Mouse (Mus musculus) heart, embryonic 13.5 days (tissue): ENCODE results near the gene Cmtm8. TPM values are rescaled to one million over a fixed set of nuclear protein-coding genes. Genes with fewer than 3 reads are reported as not detected.

Experiments
- ATAC-seq: fragments of 200-750 bp; cut with Nextera tagmentation; 2 replicates; pipeline ENCODE4 v1.8.0; 2017; ENCODE audit warnings: moderate TSS enrichment; ENCODE audit not compliant: insufficient number of reproducible peaks, low FRiP score, low TSS enrichment; ENCODE audit errors: extremely low read depth
- H3K27ac ChIP-seq: fragments of 300-500 bp; sonication (generic); replicated peaks from 2 replicates; pipeline ENCODE4 v1.5.1; 2015; ENCODE audit warnings: moderate library complexity, mild to moderate bottlenecking, inconsistent platforms
- H3K27me3 ChIP-seq: fragments of 300-500 bp; sonication (generic); replicated peaks from 2 replicates; pipeline ENCODE4 v1.6.1; 2015; ENCODE audit warnings: mild to moderate bottlenecking, inconsistent platforms
- H3K36me3 ChIP-seq: fragments of 300-500 bp; sonication (generic); 2 replicates; pipeline ENCODE4 v1.6.1; 2015; ENCODE audit warnings: mild to moderate bottlenecking, inconsistent platforms
- H3K4me1 ChIP-seq: fragments of 300-500 bp; sonication (generic); 2 replicates; pipeline ENCODE4 v1.6.1; 2015; ENCODE audit warnings: inconsistent platforms
- H3K4me2 ChIP-seq: fragments of 300-500 bp; sonication (generic); 2 replicates; pipeline ENCODE4 v1.6.1; 2015; ENCODE audit warnings: inconsistent platforms, mild to moderate bottlenecking, moderate library complexity
- H3K4me3 ChIP-seq: fragments of 300-500 bp; sonication (generic); 2 replicates; pipeline ENCODE4 v1.5.1; 2015; ENCODE audit warnings: moderate library complexity, mild to moderate bottlenecking, inconsistent platforms
- H3K9ac ChIP-seq: fragments of 300-500 bp; sonication (generic); 2 replicates; pipeline ENCODE4 v1.6.1; 2015; ENCODE audit warnings: inconsistent platforms, mild to moderate bottlenecking, moderate library complexity
- H3K9me3 ChIP-seq: fragments of 300-500 bp; sonication (generic); 2 replicates; pipeline ENCODE4 v1.6.1; 2016; ENCODE audit warnings: inconsistent platforms
- WGBS: fragments of 180-500 bp; shearing (Covaris S2); methylation state at CpG from one replicate; pipeline ENCODE4 v1.1.7; 2015; ENCODE audit warnings: mixed read lengths; 5-methylcytosine and 5-hydroxymethylcytosine counted together
- polyA plus RNA-seq: library from polyadenylated mRNA; unstranded; fragments of >200 nt; fragmentation: Nextera tagmentation; extraction: Ambion mirVana; gene quantifications from 2 replicates; pipeline ENCODE4 v1.2.1, GENCODE M21; 2015

Gene Cmtm8
- polyA plus RNA-seq, 1 experiment from 2014 or later = 14.3 TPM

DNA sequence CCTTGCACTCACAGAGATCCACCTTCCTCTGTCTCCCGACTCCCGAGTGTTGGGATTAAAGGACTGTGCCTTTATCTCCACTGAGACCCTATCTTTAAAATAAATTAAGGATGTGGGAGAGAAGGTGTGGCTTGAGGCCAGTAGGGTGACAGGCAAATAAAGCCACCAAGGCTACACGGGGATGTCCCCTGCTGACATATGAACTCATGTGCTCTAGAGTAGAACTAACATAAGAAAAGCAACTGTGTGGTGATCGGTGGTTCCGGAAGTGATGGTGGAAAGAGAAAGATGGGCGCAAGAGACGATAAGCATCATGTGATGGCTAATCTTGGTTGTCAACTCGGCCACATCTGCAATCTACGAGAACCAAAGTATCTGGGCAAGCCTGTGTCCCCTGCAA, 91.6 kb downstream of the Cmtm8 start:
- Histone ChIP-seq H3K36me3 (peaks cover 68% of the 10 kb centered on the region), H3K4me2 (peak overlapping the region; percentile 83), H3K9ac (peak overlapping the region; percentile 24; the same call in 1 of the 2 replicates), H3K9me3 (no peaks in the 10 kb centered on the region), H3K27me3 (no peaks in the 10 kb centered on the region), H3K4me1 (peaks cover 8% of the 10 kb centered on the region), H3K27ac (no peak overlapping the region), H3K4me3 (no peak overlapping the region; the same call in 1 of the 2 replicates)
- WGBS = 62% methylated on average over 9 of the region's 9 CpGs
- ATAC-seq = no peak

DNA sequence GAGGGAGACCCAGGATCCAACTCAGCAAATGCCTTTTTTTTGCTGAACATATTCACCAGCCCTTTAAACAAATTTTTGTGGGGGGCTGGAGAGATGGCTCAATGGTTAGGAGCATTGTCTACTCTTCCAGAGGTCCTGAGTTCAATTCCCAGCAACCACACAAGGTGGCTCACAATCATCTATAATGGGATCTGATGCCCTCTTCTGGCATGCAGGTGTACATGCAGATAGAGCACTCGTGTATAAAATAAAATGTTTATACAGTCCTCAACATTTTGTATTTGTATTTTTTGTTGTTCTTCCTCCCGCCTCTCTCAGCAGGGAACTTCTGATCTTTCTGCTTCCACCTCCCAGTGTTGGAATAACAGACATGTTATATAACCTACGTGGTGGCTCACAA, 92.4 kb downstream of the Cmtm8 start:
- 85% methylated on average over 3 of the region's 3 CpGs for WGBS

DNA sequence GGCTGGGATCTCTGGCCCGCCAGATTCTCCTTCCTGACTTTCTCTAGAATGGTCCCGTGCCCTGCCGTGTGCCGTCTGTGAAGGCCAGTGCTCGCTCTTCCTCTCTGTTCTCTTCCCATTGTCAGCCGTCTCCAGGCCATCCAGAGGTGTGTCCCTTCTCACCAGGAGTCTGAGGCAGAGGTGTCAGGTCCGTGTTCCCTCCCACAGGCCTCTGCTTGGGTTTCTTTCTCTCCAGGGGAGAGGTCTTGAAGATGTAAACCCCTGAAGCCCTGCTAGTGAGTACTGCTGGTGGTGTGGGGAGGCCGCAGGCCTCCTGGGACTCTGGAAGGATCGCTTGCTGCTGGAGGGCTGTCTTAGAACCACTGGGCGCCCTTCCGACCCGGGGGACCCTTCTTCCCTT, 96.5 kb downstream of the Cmtm8 start:
- peaks cover 14% of the 10 kb centered on the region for H3K4me1 ChIP-seq
- no peak overlapping the region for H3K4me2 ChIP-seq
- no peaks in the 10 kb centered on the region for H3K27me3 ChIP-seq
- no peaks in the 10 kb centered on the region for H3K9me3 ChIP-seq
- H3K36me3 ChIP-seq = peaks cover 58% of the 10 kb centered on the region
- no peak overlapping the region for H3K4me3 ChIP-seq
- no peak overlapping the region for H3K9ac ChIP-seq
- WGBS = 79% methylated on average over 12 of the region's 12 CpGs
- H3K27ac ChIP-seq = no peak overlapping the region
- no peak for ATAC-seq

More for the DNA sequence above, 92.4 kb downstream of the Cmtm8 start:
- Histone ChIP-seq H3K4me1 (peaks cover 8% of the 10 kb centered on the region), H3K27me3 (no peaks in the 10 kb centered on the region), H3K9me3 (no peaks in the 10 kb centered on the region), H3K9ac (no peak overlapping the region), H3K4me3 (no peak overlapping the region), H3K4me2 (no peak overlapping the region), H3K27ac (no peak overlapping the region), H3K36me3 (peaks cover 68% of the 10 kb centered on the region)
- no peak for ATAC-seq

DNA sequence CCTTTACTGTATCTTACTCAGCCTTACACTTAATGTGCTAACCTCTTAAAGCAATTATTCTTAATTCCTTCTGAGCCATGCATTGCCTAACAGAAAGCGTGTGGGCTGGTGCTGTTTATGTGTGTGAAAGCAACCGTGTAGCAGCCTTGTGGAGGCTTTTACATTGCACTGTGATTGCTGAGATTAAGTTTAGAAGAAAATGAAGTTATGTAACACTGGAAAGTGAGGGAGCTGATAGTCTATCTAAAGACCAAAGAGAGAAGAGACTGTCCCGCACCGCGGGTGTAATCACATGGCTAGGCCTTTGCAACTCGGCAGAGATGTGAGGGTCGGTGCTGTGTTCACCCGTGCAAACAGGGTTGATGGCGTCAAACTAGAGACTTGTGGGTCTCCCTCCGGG, 96.9 kb downstream of the Cmtm8 start:
- Histone ChIP-seq H3K36me3 (peaks cover 58% of the 10 kb centered on the region), H3K9me3 (no peaks in the 10 kb centered on the region), H3K27me3 (no peaks in the 10 kb centered on the region), H3K4me3 (no peak overlapping the region), H3K27ac (no peak overlapping the region), H3K4me1 (peaks cover 18% of the 10 kb centered on the region), H3K9ac (no peak overlapping the region), H3K4me2 (no peak overlapping the region)
- ATAC-seq = no peak
- WGBS = 69% methylated on average over 10 of the region's 10 CpGs

- Histone ChIP-seq H3K9me3 (no peaks in the 10 kb centered on the region), H3K9ac (no peak overlapping the region), H3K27me3 (no peaks in the 10 kb centered on the region), H3K4me1 (peaks cover 20% of the 10 kb centered on the region), H3K36me3 (peaks cover 55% of the 10 kb centered on the region), H3K4me3 (no peak overlapping the region), H3K4me2 (no peak overlapping the region), H3K27ac (no peak overlapping the region)
- 43% methylated on average over 4 of the region's 4 CpGs for WGBS
- no peak for ATAC-seq
These were observed 98.3 kb downstream of the Cmtm8 start for GRCm38 (mm10) chr9:114745654-114746053.

GRCm38 (mm10) chr9:114745163-114745562, 98.8 kb downstream of the Cmtm8 start:
- Histone ChIP-seq H3K9ac (no peak overlapping the region), H3K9me3 (no peaks in the 10 kb centered on the region), H3K4me1 (peaks cover 25% of the 10 kb centered on the region), H3K36me3 (peaks cover 55% of the 10 kb centered on the region), H3K4me3 (no peak overlapping the region), H3K27ac (no peak overlapping the region), H3K27me3 (no peaks in the 10 kb centered on the region), H3K4me2 (no peak overlapping the region)
- no peak for ATAC-seq
- 40% methylated on average over 4 of the region's 4 CpGs for WGBS

DNA sequence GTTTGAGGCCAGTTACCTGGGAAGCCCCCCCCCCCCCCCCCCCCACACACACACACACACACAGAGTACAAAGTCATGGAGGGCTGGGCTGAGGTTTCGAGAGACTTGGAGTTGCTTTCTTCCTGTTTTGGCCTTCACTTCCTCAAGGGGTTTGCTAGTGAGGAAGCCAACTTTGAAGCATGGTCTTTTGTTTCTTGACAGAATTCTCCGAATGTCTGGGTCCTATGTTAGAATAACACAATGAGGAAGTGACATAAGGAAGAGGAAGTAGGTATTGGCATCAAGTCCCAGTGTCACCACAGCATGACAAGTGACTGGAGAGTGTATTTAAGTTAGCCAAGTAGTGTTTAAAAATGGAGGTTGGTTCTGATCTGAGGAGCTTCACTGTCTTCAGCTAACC, 101.2 kb downstream of the Cmtm8 start:
- H3K9me3 ChIP-seq = no peaks in the 10 kb centered on the region
- peak overlapping the region; percentile 29 for H3K27ac ChIP-seq
- H3K27me3 ChIP-seq = no peaks in the 10 kb centered on the region
- no peak overlapping the region for H3K4me3 ChIP-seq
- peaks cover 25% of the 10 kb centered on the region for H3K4me1 ChIP-seq
- ATAC-seq = no peak
- 63% methylated on average over 2 of the region's 2 CpGs for WGBS
- H3K9ac ChIP-seq = no peak overlapping the region
- H3K4me2 ChIP-seq = no peak overlapping the region
- H3K36me3 ChIP-seq = peaks cover 49% of the 10 kb centered on the region

GRCm38 (mm10) chr9:114740336-114740735, 103.6 kb downstream of the Cmtm8 start:
- Histone ChIP-seq H3K27me3 (no peaks in the 10 kb centered on the region), H3K4me3 (no peak overlapping the region), H3K27ac (no peak overlapping the region), H3K4me1 (peaks cover 36% of the 10 kb centered on the region), H3K4me2 (no peak overlapping the region), H3K9ac (no peak overlapping the region), H3K9me3 (no peaks in the 10 kb centered on the region), H3K36me3 (peaks cover 32% of the 10 kb centered on the region)
- 92% methylated on average over 9 of the region's 9 CpGs for WGBS
- ATAC-seq = no peak

Other genes with a start within 250 kb of the Cmtm8 start
- gene Cnot10, start 204.0 kb downstream of the Cmtm8 start, polyA plus RNA-seq = 35.1 and 36.4 TPM in 2 replicates
- 74.5 and 78.4 TPM in 2 replicates for gene Dync1li1, start 155.4 kb downstream of the Cmtm8 start, polyA plus RNA-seq
- 34.6 and 37.5 TPM in 2 replicates for gene Cmtm6, start 113.0 kb downstream of the Cmtm8 start, polyA plus RNA-seq
- 107 and 118 TPM in 2 replicates for gene Cmtm7, start 62.3 kb downstream of the Cmtm8 start, polyA plus RNA-seq
- gene Gpd1l, start 89.8 kb upstream of the Cmtm8 start, polyA plus RNA-seq = 13.5 and 14.8 TPM in 2 replicates
- gene Osbpl10, start 134.4 kb upstream of the Cmtm8 start, polyA plus RNA-seq = 1.4 and 1.5 TPM in 2 replicates
- gene Rps27rt, start 138.6 kb upstream of the Cmtm8 start, polyA plus RNA-seq = 210 and 263 TPM in 2 replicates